Mouse (Mus musculus): ENCODE results near the gene Usp48. TPM values are rescaled to one million over a fixed set of nuclear protein-coding genes. Genes with fewer than 3 reads are reported as not detected.
"Not testable (repeated sequence)": the region's sequence is repeated elsewhere in the genome, so short reads cannot be mapped to it uniquely, and the experiment has no call there.

Usp48 gene
- polyA plus RNA-seq, 2 experiments: 25.9 to 27.4 TPM

DNA sequence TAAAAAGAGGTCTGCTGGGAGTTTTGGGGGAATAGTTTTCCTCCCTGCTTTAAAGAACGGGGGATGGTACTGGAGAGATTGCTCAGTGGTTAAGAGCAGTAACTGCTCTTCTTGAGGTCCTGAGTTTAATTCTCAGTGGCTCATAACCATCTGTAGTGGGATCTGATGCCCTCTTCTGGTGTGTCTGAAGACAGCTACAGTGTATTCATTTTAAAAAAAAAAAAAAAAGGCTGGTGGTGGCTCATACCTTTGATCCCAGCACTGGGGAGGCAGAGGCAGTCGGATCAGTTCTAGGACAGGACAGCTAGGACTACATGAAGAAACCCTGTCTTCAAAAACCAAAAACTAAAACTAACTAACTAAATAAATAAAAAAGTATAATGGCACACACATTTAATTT, 13.3 kb upstream of the Usp48 start:
- Histone ChIP-seq H3K9ac (replicated peaks) (no peak overlapping the region), H3K9me3 (ENCODE audit: control insufficient read depth, low read length) (no peaks in the 10 kb centered on the region), H3K27ac (no peak overlapping the region), H3K27me3 (ENCODE audit: control insufficient read depth, insufficient read depth, low read length) (peaks cover 9% of the 10 kb centered on the region), H3K4me2 (ENCODE audit: low read depth) (no peak overlapping the region), H3K4me3 (ENCODE audit: insufficient read depth in 1 of 2, low read depth in 2 of 2, low read length in 2 of 2) (no peak overlapping the region), H3K36me3 (replicated peaks; ENCODE audit: control insufficient read depth, insufficient read depth, low read depth) (no peaks in the 10 kb centered on the region), H3K4me1 (replicated peaks; ENCODE audit: control insufficient read depth in 2 of 2, insufficient read depth in 2 of 2, low read length in 1 of 2) (no peaks in the 10 kb centered on the region)
- TF ChIP-seq EP300 (IDR thresholded peaks at IDR 0.05; ENCODE audit: low read depth) (no peak), CTCF (IDR thresholded peaks at IDR 0.05; ENCODE audit: low read depth) (no peak)
- DNase-seq (ENCODE audit: low read depth in 3 of 3, low spot score in 3 of 3) (no peak), ATAC-seq (ENCODE audit: insufficient read depth) (no peak)
- WGBS (ENCODE audit: insufficient replicate concordance): 54% methylated on average over 2 of the region's 2 CpGs

DNA sequence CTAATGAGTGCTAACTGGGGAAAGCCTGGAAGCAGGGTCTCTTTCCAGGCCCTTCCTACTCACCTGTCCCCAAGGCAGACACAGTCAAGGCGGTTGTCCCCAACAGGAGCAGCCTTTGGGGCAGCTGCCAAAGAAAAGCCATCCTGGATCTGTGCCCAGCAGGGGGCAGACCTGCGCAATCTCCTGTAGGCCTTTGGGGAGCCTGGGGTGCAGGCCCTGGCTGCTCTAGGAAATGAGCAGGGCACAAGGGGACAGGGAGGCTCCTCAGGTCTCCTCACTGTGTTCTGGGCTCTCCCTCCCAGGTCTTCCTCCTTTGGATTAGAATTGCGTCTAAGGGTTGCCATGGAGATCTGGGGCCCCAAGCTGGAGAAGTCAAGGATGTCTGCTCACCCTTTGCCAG, 11.7 kb upstream of the Usp48 start:
- DNase-seq (ENCODE audit: low read depth in 3 of 3, low spot score in 3 of 3) (no peak), ATAC-seq (ENCODE audit: insufficient read depth) (no peak)
- WGBS (ENCODE audit: insufficient replicate concordance): 55% methylated on average over 3 of the region's 3 CpGs
- no peaks in the 10 kb centered on the region for H3K9me3 ChIP-seq (ENCODE audit: control insufficient read depth, low read length)
- no peaks in the 10 kb centered on the region for H3K4me1 ChIP-seq (replicated peaks; ENCODE audit: control insufficient read depth in 2 of 2, insufficient read depth in 2 of 2, low read length in 1 of 2)
- no peaks in the 10 kb centered on the region for H3K36me3 ChIP-seq (replicated peaks; ENCODE audit: control insufficient read depth, insufficient read depth, low read depth)
- H3K4me2 ChIP-seq (ENCODE audit: low read depth): no peak overlapping the region
- H3K27me3 ChIP-seq (ENCODE audit: control insufficient read depth, insufficient read depth, low read length): peaks cover 9% of the 10 kb centered on the region
- TF ChIP-seq EP300 (IDR thresholded peaks at IDR 0.05; ENCODE audit: low read depth) (no peak), CTCF (IDR thresholded peaks at IDR 0.05; ENCODE audit: low read depth) (peak; percentile 81)
- H3K9ac ChIP-seq (replicated peaks): no peak overlapping the region
- H3K27ac ChIP-seq: no peak overlapping the region
- no peak overlapping the region for H3K4me3 ChIP-seq (ENCODE audit: insufficient read depth in 1 of 2, low read depth in 2 of 2, low read length in 2 of 2)

- H3K27ac ChIP-seq; H3K4me3 ChIP-seq (ENCODE audit: insufficient read depth in 1 of 2, low read depth in 2 of 2, low read length in 2 of 2); H3K9ac ChIP-seq (replicated peaks); ATAC-seq (ENCODE audit: insufficient read depth); H3K4me1 ChIP-seq (replicated peaks; ENCODE audit: control insufficient read depth in 2 of 2, insufficient read depth in 2 of 2, low read length in 1 of 2); H3K27me3 ChIP-seq (ENCODE audit: control insufficient read depth, insufficient read depth, low read length); DNase-seq (ENCODE audit: low read depth in 3 of 3, low spot score in 3 of 3); H3K4me2 ChIP-seq (ENCODE audit: low read depth); H3K9me3 ChIP-seq (ENCODE audit: control insufficient read depth, low read length); H3K36me3 ChIP-seq (replicated peaks; ENCODE audit: control insufficient read depth, insufficient read depth, low read depth): not testable (repeated sequence)
- 82% methylated on average over 2 of the region's 3 CpGs for WGBS (ENCODE audit: insufficient replicate concordance)
Measured at GRCm38 (mm10) chr4:137589095-137589494, 4.5 kb upstream of the Usp48 start.

- Histone ChIP-seq H3K9me3 (ENCODE audit: control insufficient read depth, low read length) (no peaks in the 10 kb centered on the region), H3K4me2 (ENCODE audit: low read depth) (no peak overlapping the region), H3K4me3 (ENCODE audit: insufficient read depth in 1 of 2, low read depth in 2 of 2, low read length in 2 of 2) (no peak overlapping the region), H3K27ac (no peak overlapping the region), H3K9ac (replicated peaks) (no peak overlapping the region), H3K36me3 (replicated peaks; ENCODE audit: control insufficient read depth, insufficient read depth, low read depth) (no peaks in the 10 kb centered on the region), H3K27me3 (ENCODE audit: control insufficient read depth, insufficient read depth, low read length) (no peaks in the 10 kb centered on the region), H3K4me1 (replicated peaks; ENCODE audit: control insufficient read depth in 2 of 2, insufficient read depth in 2 of 2, low read length in 1 of 2) (no peaks in the 10 kb centered on the region)
- TF ChIP-seq CTCF (IDR thresholded peaks at IDR 0.05; ENCODE audit: low read depth) (no peak), EP300 (IDR thresholded peaks at IDR 0.05; ENCODE audit: low read depth) (no peak)
- DNase-seq (ENCODE audit: low read depth in 3 of 3, low spot score in 3 of 3): no peak
- WGBS (ENCODE audit: insufficient replicate concordance): 75% methylated on average over 3 of the region's 3 CpGs
- ATAC-seq (ENCODE audit: insufficient read depth): no peak
Measured at GRCm38 (mm10) chr4:137589586-137589985, 4.0 kb upstream of the Usp48 start.

DNA sequence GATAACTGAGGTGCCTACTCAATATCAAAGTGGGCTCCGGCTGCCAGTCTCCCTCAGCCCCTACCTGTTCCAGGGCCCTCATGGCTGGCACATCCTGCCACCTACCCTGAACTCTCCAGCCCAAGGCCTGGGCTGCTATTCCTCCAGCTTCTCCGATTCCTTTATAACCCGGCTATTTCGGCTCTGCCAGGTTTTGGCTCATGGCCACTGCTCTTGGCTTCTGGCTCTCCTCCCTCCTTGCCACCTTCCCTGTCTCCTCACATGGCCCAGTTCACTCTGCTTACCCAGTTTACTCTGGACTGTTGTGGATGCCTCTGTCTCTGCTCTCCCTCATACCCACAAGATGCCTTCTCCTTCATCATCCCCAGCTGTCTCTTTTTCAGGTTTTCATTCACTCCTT, 2.6 kb upstream of the Usp48 start:
- Histone ChIP-seq H3K4me3 (ENCODE audit: insufficient read depth in 1 of 2, low read depth in 2 of 2, low read length in 2 of 2) (no peak overlapping the region), H3K36me3 (replicated peaks; ENCODE audit: control insufficient read depth, insufficient read depth, low read depth) (no peaks in the 10 kb centered on the region), H3K9ac (replicated peaks) (no peak overlapping the region), H3K4me2 (ENCODE audit: low read depth) (no peak overlapping the region), H3K27me3 (ENCODE audit: control insufficient read depth, insufficient read depth, low read length) (no peaks in the 10 kb centered on the region), H3K9me3 (ENCODE audit: control insufficient read depth, low read length) (no peaks in the 10 kb centered on the region), H3K4me1 (replicated peaks; ENCODE audit: control insufficient read depth in 2 of 2, insufficient read depth in 2 of 2, low read length in 1 of 2) (peaks cover 4 to 8% of the 10 kb centered on the region in 2 experiments), H3K27ac (no peak overlapping the region)
- no peak for DNase-seq (ENCODE audit: low read depth in 3 of 3, low spot score in 3 of 3)
- WGBS (ENCODE audit: insufficient replicate concordance): 79% methylated on average over 4 of the region's 4 CpGs
- ATAC-seq (ENCODE audit: insufficient read depth): no peak
- TF ChIP-seq CTCF (IDR thresholded peaks at IDR 0.05; ENCODE audit: low read depth) (no peak), EP300 (IDR thresholded peaks at IDR 0.05; ENCODE audit: low read depth) (no peak)

Data from liver, embryonic 14.5 days (tissue).